Mouse (Mus musculus) midbrain, embryonic 10.5 days (tissue): ENCODE results near the gene Dusp11. TPM values are rescaled to one million over a fixed set of nuclear protein-coding genes. Genes with fewer than 3 reads are reported as not detected.
"Not testable (repeated sequence)": the region's sequence is repeated elsewhere in the genome, so short reads cannot be mapped to it uniquely, and the experiment has no call there.

Experiments
- DNase-seq: peaks from one replicate; pipeline ENCODE4 v3.0.0-alpha.2; 2017; ENCODE audit warnings: low spot score
- H3K27ac ChIP-seq: fragments of 300-500 bp; sonication (generic); replicated peaks from 2 replicates; pipeline ENCODE4 v1.5.1; 2016; ENCODE audit warnings: mild to moderate bottlenecking
- H3K27me3 ChIP-seq: fragments of 300-500 bp; sonication (generic); 2 replicates; pipeline ENCODE4 v1.6.1; 2016; ENCODE audit warnings: low read depth, mild to moderate bottlenecking; ENCODE audit not compliant: poor library complexity, severe bottlenecking
- H3K36me3 ChIP-seq: fragments of 300-500 bp; sonication (generic); 2 replicates; pipeline ENCODE4 v1.6.1; 2016; ENCODE audit warnings: mild to moderate bottlenecking, moderate library complexity
- H3K4me1 ChIP-seq: fragments of 300-500 bp; sonication (generic); 2 replicates; pipeline ENCODE4 v1.6.1; 2016
- H3K4me3 ChIP-seq: fragments of 300-500 bp; sonication (generic); 2 replicates; pipeline ENCODE4 v1.5.1; 2016; ENCODE audit warnings: mild to moderate bottlenecking, moderate library complexity
- H3K9me3 ChIP-seq: fragments of 300-500 bp; sonication (generic); replicated peaks from 2 replicates; pipeline ENCODE4 v1.6.1; 2016; ENCODE audit warnings: mild to moderate bottlenecking
- WGBS: fragments of 180-500 bp; shearing (Covaris S2); methylation state at CpG from one replicate; pipeline ENCODE4 v1.1.7; 2016; 5-methylcytosine and 5-hydroxymethylcytosine counted together
- polyA plus RNA-seq: library from polyadenylated mRNA; unstranded; fragments of >200 nt; fragmentation: Nextera tagmentation; extraction: Ambion mirVana; gene quantifications from 2 replicates; pipeline ENCODE4 v1.2.1, GENCODE M21; 2016

Dusp11 gene
- polyA plus RNA-seq = 38.5 and 38.8 TPM in 2 replicates

GRCm38 (mm10) chr6:85961101-85962091 is at the start of gene Dusp11:
Dusp11 (minus strand) TSS chr6:85961667.
- DNase-seq = peak; percentile 96
- peaks cover 30% of the 10 kb centered on the region for H3K36me3 ChIP-seq
- WGBS = under 1% methylated on average over 70 of the region's 70 CpGs
- peak within 1 kb of the TSS; percentile 95 for H3K4me3 ChIP-seq
- H3K27ac ChIP-seq = peak within 1 kb of the TSS; percentile 96
- peaks cover 11% of the 10 kb centered on the region for H3K4me1 ChIP-seq
- H3K9me3 ChIP-seq = no peaks in the 10 kb centered on the region
- no peaks in the 10 kb centered on the region for H3K27me3 ChIP-seq

DNA sequence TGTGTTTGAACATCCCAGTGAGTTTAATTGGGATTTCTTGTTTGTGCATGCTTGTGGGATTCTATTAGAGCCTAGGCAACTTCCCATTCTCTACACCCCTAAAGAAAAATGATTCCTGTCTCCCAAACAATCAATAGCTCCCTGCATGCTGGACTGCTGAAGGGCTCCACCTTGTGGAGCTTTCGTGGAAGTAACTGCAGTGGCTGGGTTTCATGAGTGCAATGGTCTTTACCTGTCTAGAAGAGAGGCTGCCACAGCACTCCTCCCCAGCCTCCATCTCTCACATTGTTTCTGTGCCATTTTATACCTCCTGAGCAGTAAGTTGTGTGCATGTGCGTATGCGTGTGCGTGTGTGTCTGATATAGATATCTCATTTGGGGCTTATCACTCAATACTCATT is 48.5 kb upstream of the Dusp11 start:
- no peaks in the 10 kb centered on the region; the same call in 1 of the 2 replicates for H3K4me1 ChIP-seq
- no peaks in the 10 kb centered on the region for H3K27me3 ChIP-seq
- WGBS = 35% methylated on average over 4 of the region's 4 CpGs
- DNase-seq = peak; percentile 40
- H3K9me3 ChIP-seq = no peaks in the 10 kb centered on the region
- H3K27ac ChIP-seq = no peak overlapping the region
- H3K36me3 ChIP-seq = no peaks in the 10 kb centered on the region
- H3K4me3 ChIP-seq = no peak overlapping the region

GRCm38 (mm10) chr6:86004271-86005148 is 43.0 kb upstream of the Dusp11 start:
- Histone ChIP-seq H3K27me3 (no peaks in the 10 kb centered on the region), H3K27ac (no peak overlapping the region), H3K4me3 (0 out of 2 replicates have a peak overlapping the region, but pooled peaks have one; percentile 9), H3K36me3 (no peaks in the 10 kb centered on the region), H3K4me1 (peaks cover 4% of the 10 kb centered on the region), H3K9me3 (no peaks in the 10 kb centered on the region)
- DNase-seq = peak; percentile 84
- 16% methylated on average over 18 of the region's 18 CpGs for WGBS

DNA sequence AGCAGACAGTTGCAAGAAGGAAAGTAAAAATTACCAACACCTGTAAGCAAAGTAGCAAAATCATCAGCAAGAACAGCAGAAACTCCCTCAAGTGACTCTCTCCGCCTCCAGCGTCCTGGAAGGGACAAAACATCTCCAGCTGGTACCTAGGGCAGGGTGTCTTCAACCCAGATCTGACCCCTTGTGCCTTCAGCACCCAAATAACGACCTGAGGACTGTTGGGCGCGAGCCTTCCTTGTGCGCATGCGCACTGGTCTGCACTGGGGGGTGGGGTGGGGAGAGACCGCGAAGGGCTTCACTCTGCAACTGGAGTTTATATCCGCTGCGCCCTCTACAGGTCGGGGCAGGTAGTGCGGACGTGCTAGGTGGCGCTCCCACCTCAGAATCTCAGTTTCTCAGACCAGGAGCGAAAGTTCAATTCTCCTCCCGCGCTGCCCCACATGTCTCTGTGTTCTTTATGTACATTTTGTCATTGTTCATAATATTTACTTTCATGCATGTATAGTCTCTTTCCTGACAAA is 42.0 kb upstream of the Dusp11 start:
- Histone ChIP-seq H3K9me3 (no peaks in the 10 kb centered on the region), H3K27me3 (no peaks in the 10 kb centered on the region), H3K36me3 (no peaks in the 10 kb centered on the region), H3K27ac (no peak overlapping the region), H3K4me3 (no peak overlapping the region), H3K4me1 (peaks cover 4% of the 10 kb centered on the region; the same call in 1 of the 2 replicates)
- no peak for DNase-seq
- WGBS = 78% methylated on average over 18 of the region's 18 CpGs

DNA sequence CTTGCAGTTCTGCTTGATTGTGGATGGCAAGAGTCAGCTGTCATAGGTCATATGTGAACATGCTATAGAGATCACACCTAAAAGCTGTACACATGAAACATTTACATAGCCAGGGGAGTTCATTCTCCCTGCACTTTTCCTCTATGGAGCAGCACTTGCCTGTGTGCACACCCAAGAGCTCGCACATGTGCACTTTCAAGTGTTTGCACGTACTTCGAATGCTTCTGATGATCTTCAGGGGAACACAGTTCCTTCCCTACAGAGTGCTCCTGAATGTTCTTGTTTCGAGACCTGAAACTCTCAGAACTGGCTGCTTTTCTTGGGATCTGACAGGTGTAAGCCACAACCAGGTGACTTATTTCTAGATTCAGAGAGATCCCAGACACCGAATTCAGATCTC is 29.3 kb upstream of the Dusp11 start:
- H3K4me1 ChIP-seq, DNase-seq, H3K4me3 ChIP-seq, H3K27ac ChIP-seq, H3K9me3 ChIP-seq, H3K36me3 ChIP-seq, H3K27me3 ChIP-seq: not testable (repeated sequence)
- 93% methylated on average over 5 of the region's 5 CpGs for WGBS

GRCm38 (mm10) chr6:85989570-85989969 is 28.1 kb upstream of the Dusp11 start:
- H3K9me3 ChIP-seq, DNase-seq, H3K27me3 ChIP-seq, H3K36me3 ChIP-seq, H3K27ac ChIP-seq, H3K4me3 ChIP-seq, H3K4me1 ChIP-seq: not testable (repeated sequence)
- 84% methylated on average over 5 of the region's 5 CpGs for WGBS

DNA sequence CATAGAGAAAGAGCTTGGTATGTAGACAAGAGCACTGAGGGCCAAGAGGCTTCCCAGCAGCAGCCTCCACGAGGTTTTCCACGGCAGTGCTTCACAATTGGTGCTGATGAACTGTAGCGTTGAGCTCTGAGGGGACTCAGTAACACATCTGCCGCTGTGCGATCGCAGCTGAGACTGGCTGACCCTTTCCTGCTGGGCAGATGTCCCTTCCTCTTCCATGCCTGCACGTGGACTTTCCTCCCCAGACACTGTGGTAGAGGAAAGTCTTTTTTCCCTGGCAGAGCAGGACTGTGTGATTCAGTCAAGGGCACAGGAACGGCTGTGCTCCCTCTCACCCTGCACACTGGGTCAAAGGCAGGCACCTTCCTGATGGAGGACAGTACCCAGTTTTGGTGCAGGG is 22.9 kb upstream of the Dusp11 start:
- WGBS = 84% methylated on average over 8 of the region's 8 CpGs
- Histone ChIP-seq H3K4me1 (no peaks in the 10 kb centered on the region), H3K36me3 (no peaks in the 10 kb centered on the region), H3K27ac (no peak overlapping the region), H3K4me3 (no peak overlapping the region), H3K27me3 (no peaks in the 10 kb centered on the region), H3K9me3 (no peaks in the 10 kb centered on the region)
- no peak for DNase-seq

DNA sequence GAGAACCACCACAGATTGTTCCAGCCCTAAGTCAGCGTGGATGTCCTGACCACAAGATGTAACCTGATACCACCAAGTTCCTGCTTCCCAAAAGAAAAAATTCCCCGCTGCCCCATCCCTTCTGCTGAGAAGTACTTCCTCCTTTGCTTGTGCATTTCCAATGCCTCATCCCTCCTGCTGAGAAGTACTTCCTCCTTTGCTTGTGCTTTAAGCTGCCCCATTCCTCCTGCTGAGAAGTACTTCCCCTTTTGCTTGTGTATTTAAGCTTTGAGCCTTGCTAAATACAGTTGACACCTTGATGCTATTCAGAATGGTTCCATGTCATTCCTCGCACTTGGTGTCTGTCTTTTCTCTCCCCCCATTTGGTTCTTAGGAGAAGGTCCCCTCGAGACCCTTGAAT is 17.3 kb upstream of the Dusp11 start:
- H3K36me3 ChIP-seq, H3K4me1 ChIP-seq, H3K27ac ChIP-seq, DNase-seq, H3K4me3 ChIP-seq, H3K27me3 ChIP-seq, H3K9me3 ChIP-seq: not testable (repeated sequence)
- WGBS = 79% methylated on average over 4 of the region's 4 CpGs

DNA sequence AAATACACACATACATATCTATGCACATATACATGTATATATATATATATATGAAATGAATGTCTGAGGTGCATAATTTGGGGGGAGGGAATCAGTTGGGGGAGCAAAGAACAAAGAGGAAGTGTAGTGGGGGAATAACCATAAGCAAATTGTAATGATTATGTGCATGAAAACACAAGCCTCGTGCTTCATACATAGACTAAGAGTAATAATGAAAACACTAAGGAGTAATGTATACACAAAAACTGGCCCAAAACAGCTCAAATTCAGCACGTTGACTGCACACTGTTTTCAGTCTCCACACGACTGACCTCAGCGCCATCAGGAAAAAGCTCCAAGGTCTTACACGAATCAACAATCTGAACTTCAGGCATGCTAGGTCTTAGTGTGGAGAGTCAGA is 14.8 kb upstream of the Dusp11 start:
- no peak for DNase-seq
- H3K9me3 ChIP-seq = 0 out of 2 replicates have a peak, but pooled peaks cover 4% of the 10 kb centered on the region
- 94% methylated on average over 5 of the region's 5 CpGs for WGBS

GRCm38 (mm10) chr6:85975761-85976160 is 14.3 kb upstream of the Dusp11 start:
- Histone ChIP-seq H3K36me3 (no peaks in the 10 kb centered on the region), H3K4me3 (no peak overlapping the region), H3K4me1 (no peaks in the 10 kb centered on the region), H3K27me3 (no peaks in the 10 kb centered on the region), H3K27ac (no peak overlapping the region), H3K9me3 (0 out of 2 replicates have a peak, but pooled peaks cover 4% of the 10 kb centered on the region)
- no peak for DNase-seq
- WGBS = 86% methylated on average over 1 of the region's 1 CpGs

More for the DNA sequence above, 14.8 kb upstream of the Dusp11 start:
- Histone ChIP-seq H3K4me1 (no peaks in the 10 kb centered on the region), H3K27me3 (no peaks in the 10 kb centered on the region), H3K27ac (no peak overlapping the region), H3K4me3 (no peak overlapping the region), H3K36me3 (no peaks in the 10 kb centered on the region)

- no peak for DNase-seq
- Histone ChIP-seq H3K36me3 (no peaks in the 10 kb centered on the region), H3K27me3 (no peaks in the 10 kb centered on the region), H3K4me1 (no peaks in the 10 kb centered on the region), H3K9me3 (0 out of 2 replicates have a peak, but pooled peaks cover 4% of the 10 kb centered on the region), H3K27ac (no peak overlapping the region), H3K4me3 (no peak overlapping the region)
- 65% methylated on average over 10 of the region's 10 CpGs for WGBS
Measured at GRCm38 (mm10) chr6:85974941-85975617, 13.6 kb upstream of the Dusp11 start.

GRCm38 (mm10) chr6:85973336-85973735 is 11.9 kb upstream of the Dusp11 start:
- H3K27me3 ChIP-seq = no peaks in the 10 kb centered on the region
- H3K9me3 ChIP-seq = 0 out of 2 replicates have a peak, but pooled peaks cover under 1% of the 10 kb centered on the region
- H3K27ac ChIP-seq = no peak overlapping the region
- no peak overlapping the region for H3K4me3 ChIP-seq
- WGBS = 90% methylated on average over 3 of the region's 3 CpGs
- no peaks in the 10 kb centered on the region for H3K4me1 ChIP-seq
- no peaks in the 10 kb centered on the region for H3K36me3 ChIP-seq
- DNase-seq = no peak
